Mouse (Mus musculus) brain, embryonic 14.5 days (tissue): ENCODE data around the gene Vpreb2. TPM values are rescaled to one million over a fixed set of nuclear protein-coding genes. Genes with fewer than 3 reads are reported as not detected.

ENCODE experiments used
- DNase-seq: peaks from one replicate; pipeline ENCODE4 v3.0.0-alpha.2; 2011; ENCODE audit warnings: low read depth
- CTCF ChIP-seq: fragments of 200-500 bp; IDR thresholded peaks from 2 replicates; pipeline ENCODE4 v1.5.1; 2012; ENCODE audit warnings: inconsistent platforms, mild to moderate bottlenecking, moderate library complexity, borderline replicate concordance; ENCODE audit not compliant: insufficient read depth, insufficient read length; ENCODE audit errors: extremely low read depth
- POLR2A ChIP-seq: fragments of 200-500 bp; IDR thresholded peaks from 2 replicates; pipeline ENCODE4 v1.6.1; 2012; ENCODE audit warnings: mild to moderate bottlenecking, inconsistent platforms, borderline replicate concordance; ENCODE audit not compliant: poor library complexity, insufficient read depth, insufficient read length, severe bottlenecking; ENCODE audit errors: extremely low read depth
- polyA plus RNA-seq: library from polyadenylated mRNA; depleted of rRNA; stranded (reverse); fragments of >200 nt; gene quantifications from 2 replicates; pipeline ENCODE4 v1.2.3, GENCODE M21; 2012; rRNA removed

The Vpreb2 gene
- polyA plus RNA-seq, 1 experiment: not detected

DNA sequence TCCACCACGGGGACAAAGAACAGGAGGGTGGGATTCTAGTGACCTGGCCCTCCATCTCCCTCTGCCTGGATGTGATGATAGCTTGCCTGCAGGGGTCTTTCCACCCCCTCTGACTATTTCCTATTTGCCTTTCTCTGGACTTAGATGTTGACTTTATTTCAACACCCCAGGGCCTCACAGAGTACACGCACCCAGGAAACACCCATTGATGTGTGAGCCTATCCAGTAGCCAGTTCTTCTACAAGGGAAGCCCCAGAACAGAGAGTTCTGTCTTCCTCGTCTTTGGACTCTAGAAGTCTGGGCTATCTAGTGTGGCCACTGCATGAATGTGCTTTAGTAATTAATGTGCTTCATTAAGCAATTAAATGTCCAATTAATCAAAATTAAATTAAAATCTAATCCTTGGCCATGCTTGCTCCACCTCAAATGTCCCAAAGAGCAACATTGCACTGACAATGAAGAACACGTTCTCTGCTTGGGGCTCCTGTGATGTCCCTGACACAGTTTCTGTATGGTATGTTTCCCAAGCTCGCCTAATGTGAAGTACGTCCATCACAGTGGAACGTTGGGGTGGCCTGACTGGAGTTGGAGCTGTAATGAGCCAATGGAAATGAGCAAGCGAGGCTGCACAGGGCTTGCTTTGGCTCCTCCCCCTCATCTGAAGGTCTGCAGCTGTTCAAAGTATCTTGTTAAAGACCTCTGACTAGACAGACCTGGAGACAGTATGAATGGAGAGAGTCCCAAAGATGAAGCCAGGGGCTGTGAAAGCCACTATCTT is 42.7 kb downstream of the Vpreb2 start:
- DNase-seq: no peak
- TF ChIP-seq CTCF: no peak
- no peak for TF ChIP-seq POLR2A

DNA sequence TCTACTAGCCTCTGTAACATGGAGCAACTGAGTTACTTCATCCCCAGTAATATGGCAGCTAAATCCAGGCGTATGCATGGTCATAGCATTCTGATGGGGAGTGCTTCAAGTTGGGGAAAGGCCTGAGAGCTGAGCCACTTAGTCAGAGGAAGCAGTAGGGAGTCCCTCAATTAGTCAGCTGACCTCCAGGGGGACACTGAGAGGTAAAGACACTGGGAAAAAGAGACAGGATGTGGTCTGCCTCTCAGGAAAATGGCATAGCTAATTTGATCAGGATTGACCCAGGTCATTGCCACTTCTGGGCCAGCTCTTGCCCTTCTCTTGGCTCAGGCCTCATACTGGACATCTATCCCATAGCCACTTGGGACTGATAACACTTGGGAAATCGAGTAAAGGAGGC is 47.1 kb downstream of the Vpreb2 start:
- no peak for DNase-seq

More for the DNA sequence above, 47.1 kb downstream of the Vpreb2 start:
- no peak for TF ChIP-seq CTCF
- no peak for TF ChIP-seq POLR2A

Other genes with a start within 250 kb of the Vpreb2 start
- 65.0 and 87.3 TPM in 2 replicates for gene Med15, start 247.5 kb upstream of the Vpreb2 start, polyA plus RNA-seq
- gene Klhl22, start 220.8 kb upstream of the Vpreb2 start, polyA plus RNA-seq: 109 and 116 TPM in 2 replicates
- 11.8 and 15.5 TPM in 2 replicates for gene Scarf2, start 183.1 kb upstream of the Vpreb2 start, polyA plus RNA-seq
- 2.3 and 3.7 TPM in 2 replicates for gene B830017H08Rik, start 147.3 kb upstream of the Vpreb2 start, polyA plus RNA-seq
- 16.1 and 18.1 TPM in 2 replicates for gene Car15, start 142.1 kb upstream of the Vpreb2 start, polyA plus RNA-seq
- 3.2 and 3.9 TPM in 2 replicates for gene Gm20518, start 88.8 kb upstream of the Vpreb2 start, polyA plus RNA-seq
- 0.04 and 0.06 TPM in 2 replicates for gene Tssk1, start 86.2 kb upstream of the Vpreb2 start, polyA plus RNA-seq
- 159 and 166 TPM in 2 replicates for gene Dgcr2, start 81.9 kb upstream of the Vpreb2 start, polyA plus RNA-seq
- gene Tssk2, start 81.8 kb upstream of the Vpreb2 start, polyA plus RNA-seq: not detected in 2 replicates
- 51.9 and 56.9 TPM in 2 replicates for gene Ess2, start 69.1 kb upstream of the Vpreb2 start, polyA plus RNA-seq
- gene Gsc2, start 65.4 kb upstream of the Vpreb2 start, polyA plus RNA-seq: 0.55 and 1.1 TPM in 2 replicates
- 110 and 126 TPM in 2 replicates for gene Slc25a1, start 52.2 kb upstream of the Vpreb2 start, polyA plus RNA-seq
- 110 and 137 TPM in 2 replicates for gene Dgcr6, start 72.4 kb downstream of the Vpreb2 start, polyA plus RNA-seq
- gene Prodh, start 109.8 kb downstream of the Vpreb2 start, polyA plus RNA-seq: 6.5 and 8.0 TPM in 2 replicates
- 50.3 and 52.5 TPM in 2 replicates for gene Rtn4r, start 147.2 kb downstream of the Vpreb2 start, polyA plus RNA-seq
- gene Ccdc188, start 237.5 kb downstream of the Vpreb2 start, polyA plus RNA-seq: not detected in 2 replicates